Comparison of ENCODE assay signal across 24 mouse cellular contexts in the genomic region with DNA sequence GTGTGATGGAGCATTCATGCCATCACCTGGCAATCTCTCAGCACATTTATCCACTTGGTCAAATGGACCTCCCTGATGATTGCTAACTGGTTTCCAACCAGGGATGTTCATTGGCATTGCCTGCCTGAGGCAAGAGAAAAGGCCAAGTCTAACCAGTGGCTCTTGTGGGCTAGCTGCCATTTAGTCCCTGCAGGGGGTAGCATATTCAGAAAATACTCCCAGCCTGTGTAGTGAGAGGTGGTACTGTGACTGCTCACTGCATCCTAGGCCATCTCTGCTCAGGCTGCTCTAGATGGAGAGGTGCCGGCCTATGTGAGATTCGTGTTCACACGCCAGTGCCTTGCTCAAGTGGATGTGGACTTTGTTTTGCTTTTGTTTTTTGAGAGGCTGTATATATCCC. TPM values are rescaled to one million over a fixed set of nuclear protein-coding genes. Genes with fewer than 3 reads are reported as not detected.
DNase-seq lines count a peak whose midpoint lies in the region; ATAC-seq and TF ChIP-seq lines count a peak whose summit lies in the region.
"Had no signal": no experiment of that assay in that cellular context is flagged by ENCODE, and none has a peak within 500 bp of the region (broad histone marks: within the 10 kb centered on the region; RNA-seq: fewer than 3 reads in every experiment).

No protein-coding gene starts in this region.

- intact Hi-C loops in left cerebral cortex, postnatal 4 days (cut with DNase I), result no loop called here
- intact Hi-C loops in gastrocnemius, adult 2 months (cut with DNase I), result no loop called here

- H3K4me1 ChIP-seq in cerebellum, adult 2 months (ENCODE audit: control insufficient read depth, insufficient read depth, low read length), result peaks cover 9% of the 10 kb centered on the region; the same call in 1 of the 2 replicates

- WGBS in cerebellum, adult 2 months, result 67% methylated on average over 3 of the region's 3 CpGs

- no peak overlapping the region for H3K4me3 ChIP-seq in cerebellum, adult 2 months (replicated peaks; ENCODE audit: insufficient read depth, low read depth, low read length)
- no peak overlapping the region for H3K4me3 ChIP-seq in gastrocnemius, adult 2 months
- H3K4me3 ChIP-seq: embryonic facial prominence, embryonic 13.5 days; forebrain, embryonic 12.5 days; heart, embryonic 13.5 days; hindbrain, embryonic 12.5 days had no signal

- DNase-seq in left cerebral cortex, postnatal 4 days, result peak; percentile 44
- DNase-seq in left cerebral cortex, adult 18-20 months (ENCODE audit: low spot score in 2 of 2), result no peak
- DNase-seq in cerebellum, adult 2 months, result peak; percentile 44 to 51
- DNase-seq in cerebellum, postnatal 10 days, result peak; percentile 76 to 81
- DNase-seq in gastrocnemius, adult 2 months, result no peak
- no peak for DNase-seq in kidney, postnatal 25 days
- DNase-seq: adrenal gland, postnatal 10 days; gastrocnemius, postnatal 25 days; heart, postnatal 4 days; kidney, adult 8-10 months had no signal

- no peaks in the 10 kb centered on the region for H3K27me3 ChIP-seq in cerebellum, adult 2 months (ENCODE audit: control insufficient read depth, insufficient read depth, low read length)
- H3K27me3 ChIP-seq: CH12.LX; embryonic facial prominence, embryonic 13.5 days; forebrain, embryonic 12.5 days; heart, embryonic 13.5 days; hindbrain, embryonic 12.5 days had no signal

- TF ChIP-seq CTCF in cerebellum, adult 2 months (IDR thresholded peaks at IDR 0.05; ENCODE audit: borderline replicate concordance, insufficient read depth, low read depth, low read length), result no peak
- TF ChIP-seq CTCF in gastrocnemius, adult 2 months (IDR thresholded peaks at IDR 0.05), result no peak

- TF ChIP-seq POLR2A in cerebellum, adult 2 months (IDR thresholded peaks at IDR 0.05; ENCODE audit: borderline replicate concordance, insufficient read depth, low read length), result no peak

- no peak overlapping the region for H3K27ac ChIP-seq in cerebellum, adult 2 months (ENCODE audit: insufficient read depth, low read length)
- H3K27ac ChIP-seq in gastrocnemius, adult 2 months, result no peak overlapping the region
- H3K27ac ChIP-seq: embryonic facial prominence, embryonic 13.5 days; forebrain, embryonic 12.5 days; heart, embryonic 13.5 days; hindbrain, embryonic 12.5 days had no signal

- no peak for ATAC-seq in activated CD4-positive, CD25-positive, alpha-beta regulatory T cell, adult 4 months
- ATAC-seq: forebrain, embryonic 16.5 days; hindbrain, embryonic 16.5 days; inflammation-experienced regulatory T-cells, adult 6 months; intestine, postnatal 0 days had no signal

RNA-seq across cellular contexts. Expression of a gene that starts 5.7 kb away (rescaled TPM):
- 1 to 10 TPM; 3.6 to 4.9 TPM for total RNA-seq in left cerebral cortex, postnatal 4 days (2021)
- 1 to 10 TPM; 3.4 to 3.8 TPM for total RNA-seq in left cerebral cortex, adult 18-20 months (2021)
- 1.3 and 1.7 TPM in 2 replicates for polyA plus RNA-seq in cerebellum, adult 2 months (2012; rRNA removed)
- under 1 TPM; 0.57 to 0.61 TPM for polyA plus RNA-seq in activated CD4-positive, CD25-positive, alpha-beta regulatory T cell, adult 4 months (2017; shearing (Covaris generic))
- 1 to 10 TPM in 1 of 2 experiments, under 1 TPM in 1; 0.92 to 1.5 TPM for total RNA-seq in gastrocnemius, adult 2 months (2021)
- polyA plus RNA-seq: heart, postnatal 0 days had no signal

RNA-seq across cellular contexts. Expression of a gene that starts 30.0 kb away (rescaled TPM):
- under 1 TPM in 1 of 2 experiments, not detected in 1; 0.42 TPM for total RNA-seq in left cerebral cortex, postnatal 4 days (2021)
- under 1 TPM; 0.23 TPM for total RNA-seq in left cerebral cortex, adult 18-20 months (2021)
- 0.13 and 0.17 TPM in 2 replicates for polyA plus RNA-seq in cerebellum, adult 2 months (2012; rRNA removed)
- polyA plus RNA-seq in activated CD4-positive, CD25-positive, alpha-beta regulatory T cell, adult 4 months (2017; shearing (Covaris generic)), result not detected
- total RNA-seq in gastrocnemius, adult 2 months (2021), result not detected
- total RNA-seq: adrenal gland, postnatal 10 days; gastrocnemius, postnatal 25 days had no signal
- polyA plus RNA-seq: inflammation-experienced regulatory T-cells, adult 6 months had no signal

RNA-seq across cellular contexts. Expression of a gene that starts 38.0 kb away (rescaled TPM):
- not detected for total RNA-seq in left cerebral cortex, postnatal 4 days (2021)
- total RNA-seq in left cerebral cortex, adult 18-20 months (2021), result not detected
- polyA plus RNA-seq in cerebellum, adult 2 months (2012; rRNA removed), result not detected in 2 replicates
- not detected for polyA plus RNA-seq in activated CD4-positive, CD25-positive, alpha-beta regulatory T cell, adult 4 months (2017; shearing (Covaris generic))
- not detected for total RNA-seq in gastrocnemius, adult 2 months (2021)
- total RNA-seq: adrenal gland, postnatal 10 days; CH12.LX; gastrocnemius, postnatal 25 days; granulocyte monocyte progenitor cell, adult 5-6 weeks; heart, postnatal 4 days had no signal
- polyA plus RNA-seq: cortical plate, adult 2 months; embryonic facial prominence, embryonic 13.5 days; forebrain, embryonic 12.5 days; forebrain, embryonic 16.5 days; frontal cortex, adult 2 months; heart, embryonic 13.5 days; heart, postnatal 0 days; hindbrain, embryonic 12.5 days; hindbrain, embryonic 16.5 days; inflammation-experienced regulatory T-cells, adult 6 months; intestine, postnatal 0 days had no signal

RNA-seq across cellular contexts. Expression of a gene that starts 50.7 kb away (rescaled TPM):
- 100 to 1,000 TPM; 142 to 150 TPM for total RNA-seq in left cerebral cortex, postnatal 4 days (2021)
- 100 to 1,000 TPM; 123 to 125 TPM for total RNA-seq in left cerebral cortex, adult 18-20 months (2021)
- polyA plus RNA-seq in cerebellum, adult 2 months (2012; rRNA removed), result 97.5 and 104 TPM in 2 replicates
- polyA plus RNA-seq in activated CD4-positive, CD25-positive, alpha-beta regulatory T cell, adult 4 months (2017; shearing (Covaris generic)), result 100 to 1,000 TPM in 1 of 2 experiments, 10 to 100 TPM in 1; 98.8 to 127 TPM
- total RNA-seq in gastrocnemius, adult 2 months (2021), result 10 to 100 TPM; 68.7 to 74.6 TPM

RNA-seq across cellular contexts. Expression of a gene that starts 59.6 kb away (rescaled TPM):
- total RNA-seq in left cerebral cortex, postnatal 4 days (2021), result 100 to 1,000 TPM; 113 to 116 TPM
- 100 to 1,000 TPM in 1 of 2 experiments, 10 to 100 TPM in 1; 99.8 to 110 TPM for total RNA-seq in left cerebral cortex, adult 18-20 months (2021)
- 247 and 249 TPM in 2 replicates for polyA plus RNA-seq in cerebellum, adult 2 months (2012; rRNA removed)
- 100 to 1,000 TPM; 573 to 811 TPM for polyA plus RNA-seq in activated CD4-positive, CD25-positive, alpha-beta regulatory T cell, adult 4 months (2017; shearing (Covaris generic))
- 10 to 100 TPM; 54.9 to 69.4 TPM for total RNA-seq in gastrocnemius, adult 2 months (2021)

Comparison
In these comparisons a context has a peak if more than half of its experiments do, and no peak if none do; other contexts are left out.
1. DNase-seq: peak in left cerebral cortex, postnatal 4 days (single experiment), cerebellum, adult 2 months (2 of 2) and cerebellum, postnatal 10 days (2 of 2); none in left cerebral cortex, adult 18-20 months (0 of 2), gastrocnemius, adult 2 months (single experiment) and kidney, postnatal 25 days (0 of 2).